Mouse (Mus musculus) bone marrow, adult 2 months (tissue): ENCODE results near the gene Rab19.

ENCODE experiments used
- CTCF ChIP-seq: fragments of 200-500 bp; IDR thresholded peaks from 2 replicates; pipeline ENCODE4 v1.5.1; 2011; ENCODE audit warnings: low read length, control low read depth; ENCODE audit not compliant: control insufficient read depth, insufficient read depth
- POLR2A ChIP-seq: fragments of 200-500 bp; IDR thresholded peaks from 2 replicates; pipeline ENCODE4 v1.6.1; 2011; ENCODE audit warnings: low read depth, mild to moderate bottlenecking, control low read depth, low read length, borderline replicate concordance; ENCODE audit not compliant: control insufficient read depth

- TF ChIP-seq CTCF (no peak), POLR2A (no peak)
These were observed 54.9 kb downstream of the Rab19 start for GRCm38 (mm10) chr6:39435875-39436274.
